Mouse (Mus musculus): ENCODE results near the gene Sco1. TPM values are rescaled to one million over a fixed set of nuclear protein-coding genes. Genes with fewer than 3 reads are reported as not detected.

Sco1 gene
- total RNA-seq, 1 experiment = 33.6 TPM

DNA sequence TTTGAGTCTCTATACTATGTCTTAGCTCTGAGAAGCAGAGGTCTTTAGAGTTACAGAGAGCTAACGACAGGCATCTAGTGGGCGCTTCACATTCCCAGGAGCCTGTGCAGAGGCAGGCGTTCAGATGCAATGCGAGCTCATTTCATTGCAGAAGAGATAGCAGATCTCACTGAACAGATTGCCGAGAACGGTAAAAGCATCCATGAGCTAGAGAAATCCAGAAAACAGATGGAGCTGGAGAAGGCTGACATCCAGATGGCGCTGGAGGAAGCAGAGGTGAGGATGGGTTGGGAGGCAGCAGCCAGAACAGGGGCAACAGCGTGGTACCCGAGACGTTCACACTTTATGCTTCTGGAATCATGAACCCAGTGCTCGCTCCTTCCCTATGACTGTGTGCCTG lies 46.0 kb downstream of the Sco1 start:
- Histone ChIP-seq H3K9ac (ENCODE audit: insufficient read depth, low read depth, low read length, poor library complexity, severe bottlenecking) (no peak overlapping the region), H3K9me3 (ENCODE audit: control insufficient read depth, insufficient read depth, low read depth, low read length) (no peaks in the 10 kb centered on the region), H3K36me3 (ENCODE audit: control insufficient read depth, insufficient read depth, low read length, poor library complexity, severe bottlenecking) (no peaks in the 10 kb centered on the region), H3K27ac (ENCODE audit: insufficient read depth, low read depth, low read length, poor library complexity, severe bottlenecking) (no peak overlapping the region), H3K4me3 (ENCODE audit: insufficient read depth in 1 of 2, low read depth in 1 of 2, low read length in 2 of 2, poor library complexity in 1 of 2, severe bottlenecking in 1 of 2) (no peak overlapping the region), H3K4me1 (ENCODE audit: control insufficient read depth in 2 of 2, insufficient read depth in 2 of 2, low read length in 2 of 2, poor library complexity in 1 of 2) (peaks cover 2 to 3% of the 10 kb centered on the region in 2 experiments; a peak in 1 of 4 replicates)
- DNase-seq (ENCODE audit: low read depth, low spot score) = no peak
- TF ChIP-seq CHD2 (IDR thresholded peaks at IDR 0.05; ENCODE audit: low read depth, low read length) (no peak), ZNF384 (IDR thresholded peaks at IDR 0.05; ENCODE audit: low read depth, low read length) (no peak), ZC3H11A (IDR thresholded peaks at IDR 0.05; ENCODE audit: borderline replicate concordance, low read depth, low read length) (no peak), MAFK (IDR thresholded peaks at IDR 0.05; ENCODE audit: insufficient read depth, low read depth, low read length) (no peak), HCFC1 (IDR thresholded peaks at IDR 0.05; ENCODE audit: borderline replicate concordance, insufficient read depth, low read length) (no peak)
- in situ Hi-C loops (cut with MboI; ENCODE audit: low sequenced_read_pairs in 2 of 2, unreplicated experiment in 2 of 2) = no loop called here

DNA sequence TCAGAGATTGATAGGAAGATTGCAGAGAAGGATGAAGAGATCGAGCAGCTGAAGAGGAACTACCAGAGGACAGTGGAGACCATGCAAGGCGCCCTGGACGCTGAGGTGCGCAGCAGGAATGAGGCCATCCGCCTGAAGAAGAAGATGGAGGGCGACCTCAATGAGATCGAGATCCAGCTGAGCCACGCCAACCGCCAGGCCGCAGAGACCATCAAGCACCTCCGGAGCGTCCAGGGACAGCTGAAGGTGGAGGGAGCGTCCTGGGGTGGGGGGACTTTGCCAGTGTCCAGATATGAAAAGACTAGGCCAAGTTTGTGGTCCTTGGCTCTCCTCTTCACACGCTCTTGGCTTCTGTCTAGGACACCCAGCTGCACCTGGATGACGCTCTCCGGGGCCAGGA lies 46.8 kb downstream of the Sco1 start:
- Histone ChIP-seq H3K9me3 (ENCODE audit: control insufficient read depth, insufficient read depth, low read depth, low read length) (no peaks in the 10 kb centered on the region), H3K4me3 (ENCODE audit: insufficient read depth in 1 of 2, low read depth in 1 of 2, low read length in 2 of 2, poor library complexity in 1 of 2, severe bottlenecking in 1 of 2) (no peak overlapping the region), H3K36me3 (ENCODE audit: control insufficient read depth, insufficient read depth, low read length, poor library complexity, severe bottlenecking) (no peaks in the 10 kb centered on the region), H3K9ac (ENCODE audit: insufficient read depth, low read depth, low read length, poor library complexity, severe bottlenecking) (no peak overlapping the region), H3K4me1 (ENCODE audit: control insufficient read depth in 2 of 2, insufficient read depth in 2 of 2, low read length in 2 of 2, poor library complexity in 1 of 2) (peaks cover 0 to 3% of the 10 kb centered on the region in 2 experiments; a peak in 1 of 4 replicates), H3K27ac (ENCODE audit: insufficient read depth, low read depth, low read length, poor library complexity, severe bottlenecking) (no peak overlapping the region)
- no peak for DNase-seq (ENCODE audit: low read depth, low spot score)
- TF ChIP-seq CHD2 (IDR thresholded peaks at IDR 0.05; ENCODE audit: low read depth, low read length) = no peak
- no peak for TF ChIP-seq ZNF384 (IDR thresholded peaks at IDR 0.05; ENCODE audit: low read depth, low read length)
- in situ Hi-C loops (cut with MboI; ENCODE audit: low sequenced_read_pairs in 2 of 2, unreplicated experiment in 2 of 2) = no loop called here

- Histone ChIP-seq H3K36me3 (ENCODE audit: control insufficient read depth, insufficient read depth, low read length, poor library complexity, severe bottlenecking) (no peaks in the 10 kb centered on the region), H3K27ac (ENCODE audit: insufficient read depth, low read depth, low read length, poor library complexity, severe bottlenecking) (no peak overlapping the region), H3K4me3 (ENCODE audit: insufficient read depth in 1 of 2, low read depth in 1 of 2, low read length in 2 of 2, poor library complexity in 1 of 2, severe bottlenecking in 1 of 2) (no peak overlapping the region), H3K4me1 (ENCODE audit: control insufficient read depth in 2 of 2, insufficient read depth in 2 of 2, low read length in 2 of 2, poor library complexity in 1 of 2) (peaks cover 0 to 3% of the 10 kb centered on the region in 2 experiments; a peak in 1 of 4 replicates), H3K9me3 (ENCODE audit: control insufficient read depth, insufficient read depth, low read depth, low read length) (no peaks in the 10 kb centered on the region), H3K9ac (ENCODE audit: insufficient read depth, low read depth, low read length, poor library complexity, severe bottlenecking) (no peak overlapping the region)
- peak; percentile 66 for DNase-seq (ENCODE audit: low read depth, low spot score)
- in situ Hi-C loops (cut with MboI; ENCODE audit: low sequenced_read_pairs in 2 of 2, unreplicated experiment in 2 of 2) = no loop called here
- TF ChIP-seq ZNF384 (IDR thresholded peaks at IDR 0.05; ENCODE audit: low read depth, low read length) (no peak), ZC3H11A (IDR thresholded peaks at IDR 0.05; ENCODE audit: borderline replicate concordance, low read depth, low read length) (peak; percentile 24; the same call in 1 of the 2 replicates)
These were observed 47.7 kb downstream of the Sco1 start for GRCm38 (mm10) chr11:67100169-67100568.

DNA sequence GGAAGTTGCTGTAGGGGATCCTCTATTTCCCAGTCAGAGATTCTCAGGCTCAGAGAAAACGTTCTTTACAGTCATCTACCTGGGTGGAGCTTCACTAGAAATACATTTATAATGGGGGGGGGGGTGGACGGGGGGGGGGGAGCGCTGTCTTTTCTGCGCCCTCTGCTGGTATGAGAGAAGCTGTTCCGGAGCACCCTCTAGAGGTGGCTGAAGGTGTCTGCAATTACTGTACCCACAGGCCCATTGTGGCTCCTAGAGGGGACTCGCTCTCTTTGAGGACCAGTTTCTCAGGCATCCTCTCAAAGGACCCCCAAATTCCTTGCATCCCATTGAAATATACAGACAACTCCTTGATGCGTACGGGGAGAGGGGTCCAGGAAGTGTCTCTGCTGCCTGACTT lies 49.2 kb downstream of the Sco1 start:
- no peak overlapping the region for H3K27ac ChIP-seq (ENCODE audit: insufficient read depth, low read depth, low read length, poor library complexity, severe bottlenecking)
- H3K4me1 ChIP-seq (ENCODE audit: control insufficient read depth in 2 of 2, insufficient read depth in 2 of 2, low read length in 2 of 2, poor library complexity in 1 of 2) = peaks cover 0 to 3% of the 10 kb centered on the region in 2 experiments; a peak in 1 of 4 replicates
- no peak overlapping the region for H3K4me3 ChIP-seq (ENCODE audit: insufficient read depth in 1 of 2, low read depth in 1 of 2, low read length in 2 of 2, poor library complexity in 1 of 2, severe bottlenecking in 1 of 2)
- no peak overlapping the region for H3K9ac ChIP-seq (ENCODE audit: insufficient read depth, low read depth, low read length, poor library complexity, severe bottlenecking)
- no peaks in the 10 kb centered on the region for H3K9me3 ChIP-seq (ENCODE audit: control insufficient read depth, insufficient read depth, low read depth, low read length)
- TF ChIP-seq ZNF384 (IDR thresholded peaks at IDR 0.05; ENCODE audit: low read depth, low read length) (no peak), HCFC1 (IDR thresholded peaks at IDR 0.05; ENCODE audit: borderline replicate concordance, insufficient read depth, low read length) (no peak), MAFK (IDR thresholded peaks at IDR 0.05; ENCODE audit: insufficient read depth, low read depth, low read length) (no peak)
- in situ Hi-C loops (cut with MboI; ENCODE audit: low sequenced_read_pairs in 2 of 2, unreplicated experiment in 2 of 2) = no loop called here
- no peak for DNase-seq (ENCODE audit: low read depth, low spot score)
- H3K36me3 ChIP-seq (ENCODE audit: control insufficient read depth, insufficient read depth, low read length, poor library complexity, severe bottlenecking) = no peaks in the 10 kb centered on the region

GRCm38 (mm10) chr11:67103256-67103655 lies 50.8 kb downstream of the Sco1 start:
- Histone ChIP-seq H3K4me3 (ENCODE audit: insufficient read depth in 1 of 2, low read depth in 1 of 2, low read length in 2 of 2, poor library complexity in 1 of 2, severe bottlenecking in 1 of 2) (no peak overlapping the region), H3K36me3 (ENCODE audit: control insufficient read depth, insufficient read depth, low read length, poor library complexity, severe bottlenecking) (no peaks in the 10 kb centered on the region), H3K27ac (ENCODE audit: insufficient read depth, low read depth, low read length, poor library complexity, severe bottlenecking) (no peak overlapping the region), H3K9ac (ENCODE audit: insufficient read depth, low read depth, low read length, poor library complexity, severe bottlenecking) (no peak overlapping the region), H3K4me1 (ENCODE audit: control insufficient read depth in 2 of 2, insufficient read depth in 2 of 2, low read length in 2 of 2, poor library complexity in 1 of 2) (peaks cover 0 to 3% of the 10 kb centered on the region in 2 experiments; a peak in 1 of 4 replicates), H3K9me3 (ENCODE audit: control insufficient read depth, insufficient read depth, low read depth, low read length) (no peaks in the 10 kb centered on the region)
- DNase-seq (ENCODE audit: low read depth, low spot score) = no peak
- in situ Hi-C loops (cut with MboI; ENCODE audit: low sequenced_read_pairs in 2 of 2, unreplicated experiment in 2 of 2) = no loop called here
- no peak for TF ChIP-seq MAFK (IDR thresholded peaks at IDR 0.05; ENCODE audit: insufficient read depth, low read depth, low read length)
- no peak for TF ChIP-seq HCFC1 (IDR thresholded peaks at IDR 0.05; ENCODE audit: borderline replicate concordance, insufficient read depth, low read length)
- TF ChIP-seq ZC3H11A (IDR thresholded peaks at IDR 0.05; ENCODE audit: borderline replicate concordance, low read depth, low read length) = no peak
- TF ChIP-seq ZNF384 (IDR thresholded peaks at IDR 0.05; ENCODE audit: low read depth, low read length) = no peak
- no peak for TF ChIP-seq CHD2 (IDR thresholded peaks at IDR 0.05; ENCODE audit: low read depth, low read length)

All from ES-E14 (cell line).